Mouse (Mus musculus): Measurements from ENCODE around the gene Slc39a7.

DNA sequence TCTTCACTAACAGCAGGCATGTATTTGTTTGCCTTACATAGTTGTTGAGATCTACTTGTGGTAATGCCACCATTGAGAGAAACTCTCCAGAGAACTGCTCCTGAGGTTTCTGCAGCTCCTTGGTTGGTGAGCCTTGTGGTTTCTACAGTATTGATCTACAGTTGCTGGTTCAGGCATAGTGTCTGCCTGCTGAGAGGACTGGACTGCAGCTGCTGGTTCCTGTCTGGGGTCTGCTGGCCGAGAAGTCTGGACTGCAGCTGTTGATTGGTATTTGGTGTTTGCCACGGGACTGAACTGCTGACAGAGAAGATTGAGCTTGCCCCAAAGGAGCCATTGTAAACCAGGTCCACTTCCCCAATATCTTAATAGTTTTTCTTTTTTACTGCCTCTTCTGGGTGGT lies 24.9 kb downstream of the Slc39a7 start:
- no peak for TF ChIP-seq CTCF (IDR thresholded peaks at IDR 0.05; ENCODE audit: low read depth)
- TF ChIP-seq EP300 (IDR thresholded peaks at IDR 0.05; ENCODE audit: low read depth), result no peak

All from liver, postnatal 0 days (tissue).